Mouse (Mus musculus) heart, postnatal 36 days (tissue): ENCODE data around the gene Pabpc4. TPM values are rescaled to one million over a fixed set of nuclear protein-coding genes. Genes with fewer than 3 reads are reported as not detected.

Source experiments
- DNase-seq, 2 experiments: peaks; one replicate each; pipeline ENCODE4 v3.0.0; 2021 to 2022
- intact Hi-C: fragments of 180-260 bp; cut with DNase I; formaldehyde crosslinking; loops from one replicate; pipeline ENCODE4 v1.15.1; 2025
- total RNA-seq, 2 experiments: library from RNA; stranded (reverse); gene quantifications; 2 replicates each; pipeline ENCODE4 v1.2.3; 2021

Pabpc4 gene
- total RNA-seq, 2 experiments from 2014 or later = 325 to 393 TPM

- no peak for DNase-seq
Observed at GRCm38 (mm10) chr4:123337693-123338092, 75.5 kb downstream of the Pabpc4 start.

DNA sequence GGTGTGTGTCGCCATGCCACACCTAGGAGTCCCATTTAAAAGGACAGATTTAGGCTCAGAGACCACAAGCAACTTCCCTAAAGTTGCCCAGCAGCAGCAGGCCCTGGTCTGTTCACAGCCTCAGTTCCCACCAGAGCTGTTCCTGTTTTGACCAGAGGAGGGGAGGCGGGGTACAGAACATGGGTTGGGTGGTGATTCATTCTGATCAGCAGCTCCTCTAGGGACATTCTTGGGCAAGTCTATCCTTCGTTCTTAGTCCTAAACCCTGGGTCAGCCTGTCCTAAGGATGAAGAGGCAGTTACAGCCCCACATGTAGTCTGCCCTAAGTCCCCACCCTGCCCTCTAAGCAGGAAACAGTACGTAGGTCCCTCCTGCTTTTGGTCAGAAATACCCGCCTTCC is 78.1 kb downstream of the Pabpc4 start:
- intact Hi-C loops = loop anchor here (5.0 kb wide), 1 partner anchor 33 kb away; no protein-coding TSS in a partner anchor
- no peak for DNase-seq

More at GRCm38 (mm10) chr4:123337693-123338092, 75.5 kb downstream of the Pabpc4 start:
- intact Hi-C loops = no loop called here

DNA sequence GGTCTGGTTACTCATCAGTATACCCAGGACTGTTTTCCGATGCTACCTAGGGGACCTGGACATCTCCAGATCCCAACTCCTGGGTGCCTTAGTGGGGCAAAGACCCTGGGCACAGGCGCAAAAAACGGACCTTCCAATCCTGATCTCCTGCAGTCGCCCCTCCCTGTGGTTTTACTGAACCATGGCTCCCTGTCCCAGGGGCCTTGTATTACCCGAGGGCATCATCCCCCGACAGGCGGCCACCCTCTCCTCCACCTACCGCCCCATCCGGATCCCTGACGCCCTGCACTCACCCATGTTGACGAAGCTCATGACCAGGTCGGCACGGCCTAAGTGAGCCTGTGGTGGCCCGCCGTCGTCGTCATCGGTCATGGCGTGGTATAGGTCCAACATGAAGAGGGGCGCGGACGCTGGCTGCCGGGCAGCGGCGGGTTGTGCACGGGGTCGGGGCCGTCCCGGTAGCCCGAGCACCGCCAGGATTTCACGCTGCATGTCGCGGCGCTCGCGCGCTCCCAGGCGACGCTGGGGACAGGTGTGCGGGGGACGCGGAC is 80.0 kb downstream of the Pabpc4 start:
- no peak for DNase-seq

GRCm38 (mm10) chr4:123342642-123343470 is 80.7 kb downstream of the Pabpc4 start, which contains the start of gene Bmp8a:
TSS of gene Bmp8a (minus strand) at chr4:123343252.
- intact Hi-C loops = loop anchor here (5.0 kb wide), 1 partner anchor 36 kb away; no protein-coding TSS in a partner anchor
- peak; percentile 64 to 70 for DNase-seq

More for the DNA sequence above, 80.0 kb downstream of the Pabpc4 start:
- intact Hi-C loops = loop anchor here (5.0 kb wide), 1 partner anchor 35 kb away; no protein-coding TSS in a partner anchor

- intact Hi-C loops = loop anchor here (5.0 kb wide), 1 partner anchor 36 kb away; no protein-coding TSS in a partner anchor
- DNase-seq = no peak
Observed at GRCm38 (mm10) chr4:123343471-123343789, 81.3 kb downstream of the Pabpc4 start.

Other genes starting within 250 kb of the Pabpc4 start
- gene Trit1, start 245.8 kb upstream of the Pabpc4 start, total RNA-seq = 1 to 10 TPM; 6.0 to 7.3 TPM
- gene Bmp8b, start 157.2 kb upstream of the Pabpc4 start, total RNA-seq = not detected
- gene Oxct2b, start 146.1 kb upstream of the Pabpc4 start, total RNA-seq = not detected
- gene Ppie, start 122.4 kb upstream of the Pabpc4 start, total RNA-seq = 10 to 100 TPM; 23.0 to 23.9 TPM
- under 1 TPM; 0.08 TPM for gene Hpcal4, start 79.1 kb upstream of the Pabpc4 start, total RNA-seq
- gene Nt5c1a, start 60.8 kb upstream of the Pabpc4 start, total RNA-seq = 10 to 100 TPM; 45.5 to 58.6 TPM
- 10 to 100 TPM; 19.5 to 20.7 TPM for gene Heyl, start 28.8 kb upstream of the Pabpc4 start, total RNA-seq
- not detected for gene Oxct2a, start 61.3 kb downstream of the Pabpc4 start, total RNA-seq
- under 1 TPM in 1 of 2 experiments, not detected in 1; 0.14 TPM for gene Bmp8a, start 80.9 kb downstream of the Pabpc4 start, total RNA-seq